Mouse (Mus musculus): ENCODE measurements around the gene Tada2a. TPM values are rescaled to one million over a fixed set of nuclear protein-coding genes. Genes with fewer than 3 reads are reported as not detected.

Gene Tada2a
- total RNA-seq, 1 experiment = 38.9 TPM

GRCm38 (mm10) chr11:84066927-84067645 lies 62.3 kb downstream of the Tada2a start:
- Histone ChIP-seq H3K36me3 (ENCODE audit: control insufficient read depth, insufficient read depth, low read length, poor library complexity, severe bottlenecking) (no peaks in the 10 kb centered on the region), H3K4me1 (ENCODE audit: control insufficient read depth in 2 of 2, insufficient read depth in 2 of 2, low read length in 2 of 2, poor library complexity in 1 of 2) (peaks cover 4 to 9% of the 10 kb centered on the region in 2 experiments; a peak in 2 of 4 replicates), H3K27ac (ENCODE audit: insufficient read depth, low read depth, low read length, poor library complexity, severe bottlenecking) (no peak overlapping the region), H3K9me3 (ENCODE audit: control insufficient read depth, insufficient read depth, low read depth, low read length) (no peaks in the 10 kb centered on the region), H3K9ac (ENCODE audit: insufficient read depth, low read depth, low read length, poor library complexity, severe bottlenecking) (no peak overlapping the region; the same call in 1 of the 2 replicates), H3K4me3 (ENCODE audit: insufficient read depth in 1 of 2, low read depth in 1 of 2, low read length in 2 of 2, poor library complexity in 1 of 2, severe bottlenecking in 1 of 2) (peak overlapping the region; percentile 74 to 89; a peak in 3 of 4 replicates)
- in situ Hi-C loops (cut with MboI; ENCODE audit: low sequenced_read_pairs in 2 of 2, unreplicated experiment in 2 of 2) = no loop called here
- TF ChIP-seq CHD2 (IDR thresholded peaks at IDR 0.05; ENCODE audit: low read depth, low read length) (no peak), ZNF384 (IDR thresholded peaks at IDR 0.05; ENCODE audit: low read depth, low read length) (no peak), HCFC1 (IDR thresholded peaks at IDR 0.05; ENCODE audit: borderline replicate concordance, insufficient read depth, low read length) (no peak), ZC3H11A (IDR thresholded peaks at IDR 0.05; ENCODE audit: borderline replicate concordance, low read depth, low read length) (no peak), MAFK (IDR thresholded peaks at IDR 0.05; ENCODE audit: insufficient read depth, low read depth, low read length) (no peak)
- peak; percentile 19 for DNase-seq (ENCODE audit: low read depth, low spot score)

DNA sequence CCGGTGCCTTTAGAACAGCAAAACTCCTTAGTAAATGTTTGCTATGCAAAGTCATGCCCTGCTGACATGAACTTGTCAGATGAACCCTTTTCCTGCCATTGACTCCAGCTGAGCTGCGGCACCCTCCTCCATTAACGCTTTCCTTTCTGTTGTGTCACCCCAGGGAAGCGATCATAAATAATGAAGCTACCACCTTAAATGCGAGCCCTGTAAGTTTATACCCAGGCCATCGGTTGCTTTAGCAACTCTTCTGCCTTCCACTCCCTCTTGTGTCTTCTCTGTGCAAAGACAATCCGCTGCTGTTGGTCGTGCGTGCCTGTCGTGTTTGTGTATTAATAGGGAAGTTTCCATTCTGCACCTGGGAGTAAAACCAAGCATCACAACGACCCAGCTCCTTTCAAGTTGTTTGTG lies 63.3 kb downstream of the Tada2a start:
- Histone ChIP-seq H3K9ac (ENCODE audit: insufficient read depth, low read depth, low read length, poor library complexity, severe bottlenecking) (no peak overlapping the region), H3K4me3 (ENCODE audit: insufficient read depth in 1 of 2, low read depth in 1 of 2, low read length in 2 of 2, poor library complexity in 1 of 2, severe bottlenecking in 1 of 2) (no peak overlapping the region), H3K27ac (ENCODE audit: insufficient read depth, low read depth, low read length, poor library complexity, severe bottlenecking) (no peak overlapping the region), H3K4me1 (ENCODE audit: control insufficient read depth in 2 of 2, insufficient read depth in 2 of 2, low read length in 2 of 2, poor library complexity in 1 of 2) (peaks cover 7 to 9% of the 10 kb centered on the region in 2 experiments; a peak in 2 of 4 replicates), H3K9me3 (ENCODE audit: control insufficient read depth, insufficient read depth, low read depth, low read length) (no peaks in the 10 kb centered on the region), H3K36me3 (ENCODE audit: control insufficient read depth, insufficient read depth, low read length, poor library complexity, severe bottlenecking) (no peaks in the 10 kb centered on the region)
- TF ChIP-seq CHD2 (IDR thresholded peaks at IDR 0.05; ENCODE audit: low read depth, low read length) = no peak
- TF ChIP-seq ZNF384 (IDR thresholded peaks at IDR 0.05; ENCODE audit: low read depth, low read length) = no peak
- TF ChIP-seq ZC3H11A (IDR thresholded peaks at IDR 0.05; ENCODE audit: borderline replicate concordance, low read depth, low read length) = no peak
- no peak for TF ChIP-seq HCFC1 (IDR thresholded peaks at IDR 0.05; ENCODE audit: borderline replicate concordance, insufficient read depth, low read length)
- no peak for TF ChIP-seq MAFK (IDR thresholded peaks at IDR 0.05; ENCODE audit: insufficient read depth, low read depth, low read length)
- DNase-seq (ENCODE audit: low read depth, low spot score) = no peak
- in situ Hi-C loops (cut with MboI; ENCODE audit: low sequenced_read_pairs in 2 of 2, unreplicated experiment in 2 of 2) = no loop called here

DNA sequence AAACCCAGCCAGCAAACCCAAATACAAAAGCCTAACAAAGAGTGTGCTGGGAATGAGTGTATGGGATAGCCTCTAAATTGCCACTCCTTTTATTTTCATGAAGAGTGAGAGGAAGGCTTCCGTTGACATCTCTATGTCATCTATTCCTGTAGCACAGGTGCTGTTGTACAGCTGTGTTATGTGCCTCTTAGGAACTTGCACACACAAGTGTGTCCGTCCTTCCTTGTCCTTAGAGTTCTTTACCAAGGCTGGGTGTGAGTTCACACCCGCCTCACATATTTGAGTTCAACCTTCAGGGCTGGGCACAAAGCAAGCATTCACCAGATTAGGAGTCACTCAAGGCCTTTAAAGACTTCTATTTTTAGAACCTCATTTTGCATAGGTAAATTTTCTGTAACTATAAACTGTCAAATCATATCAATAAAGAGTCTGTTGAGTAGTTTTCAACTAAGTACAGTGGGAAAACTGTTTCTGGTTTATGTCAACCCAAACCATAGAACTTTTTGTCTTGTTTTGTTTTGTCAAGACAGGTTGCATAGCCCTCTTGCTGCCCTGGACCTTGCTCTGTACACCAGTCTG lies 65.7 kb downstream of the Tada2a start:
- DNase-seq (ENCODE audit: low read depth, low spot score) = no peak
- TF ChIP-seq MAFK (IDR thresholded peaks at IDR 0.05; ENCODE audit: insufficient read depth, low read depth, low read length) = no peak
- TF ChIP-seq ZC3H11A (IDR thresholded peaks at IDR 0.05; ENCODE audit: borderline replicate concordance, low read depth, low read length) = no peak
- TF ChIP-seq CHD2 (IDR thresholded peaks at IDR 0.05; ENCODE audit: low read depth, low read length) = no peak
- no peak for TF ChIP-seq ZNF384 (IDR thresholded peaks at IDR 0.05; ENCODE audit: low read depth, low read length)
- TF ChIP-seq HCFC1 (IDR thresholded peaks at IDR 0.05; ENCODE audit: borderline replicate concordance, insufficient read depth, low read length) = no peak
- in situ Hi-C loops (cut with MboI; ENCODE audit: low sequenced_read_pairs in 2 of 2, unreplicated experiment in 2 of 2) = no loop called here
- Histone ChIP-seq H3K4me1 (ENCODE audit: control insufficient read depth in 2 of 2, insufficient read depth in 2 of 2, low read length in 2 of 2, poor library complexity in 1 of 2) (peaks cover 4 to 5% of the 10 kb centered on the region in 2 experiments; a peak in 2 of 4 replicates), H3K36me3 (ENCODE audit: control insufficient read depth, insufficient read depth, low read length, poor library complexity, severe bottlenecking) (no peaks in the 10 kb centered on the region), H3K9me3 (ENCODE audit: control insufficient read depth, insufficient read depth, low read depth, low read length) (no peaks in the 10 kb centered on the region), H3K9ac (ENCODE audit: insufficient read depth, low read depth, low read length, poor library complexity, severe bottlenecking) (no peak overlapping the region), H3K27ac (ENCODE audit: insufficient read depth, low read depth, low read length, poor library complexity, severe bottlenecking) (no peak overlapping the region), H3K4me3 (ENCODE audit: insufficient read depth in 1 of 2, low read depth in 1 of 2, low read length in 2 of 2, poor library complexity in 1 of 2, severe bottlenecking in 1 of 2) (no peak overlapping the region)

DNA sequence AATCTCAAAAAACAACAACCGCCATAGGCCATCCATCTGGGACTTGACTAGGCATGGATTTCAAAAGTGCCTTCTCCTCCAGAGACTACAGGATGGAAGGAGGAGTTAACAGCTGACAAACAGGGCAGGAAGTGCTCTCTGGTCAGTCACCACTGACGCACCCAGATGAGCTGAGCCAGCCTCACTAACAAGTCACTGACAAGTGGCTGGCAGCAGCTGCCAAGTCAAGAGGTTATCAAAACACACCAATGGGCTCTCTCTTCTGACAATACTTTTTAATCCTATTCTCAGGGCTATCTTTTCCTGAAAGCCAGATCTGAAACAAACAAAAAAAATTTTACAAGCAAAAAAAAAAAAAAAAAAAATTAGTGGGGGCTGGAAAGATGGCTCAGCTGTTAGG lies 66.6 kb downstream of the Tada2a start:
- no peak for DNase-seq (ENCODE audit: low read depth, low spot score)
- H3K4me1 ChIP-seq (ENCODE audit: control insufficient read depth in 2 of 2, insufficient read depth in 2 of 2, low read length in 2 of 2, poor library complexity in 1 of 2) = peaks cover 3 to 5% of the 10 kb centered on the region in 2 experiments; a peak in 1 of 4 replicates
- no peaks in the 10 kb centered on the region for H3K9me3 ChIP-seq (ENCODE audit: control insufficient read depth, insufficient read depth, low read depth, low read length)
- TF ChIP-seq CHD2 (IDR thresholded peaks at IDR 0.05; ENCODE audit: low read depth, low read length) = no peak
- no peak for TF ChIP-seq ZC3H11A (IDR thresholded peaks at IDR 0.05; ENCODE audit: borderline replicate concordance, low read depth, low read length)
- no peak for TF ChIP-seq ZNF384 (IDR thresholded peaks at IDR 0.05; ENCODE audit: low read depth, low read length)
- TF ChIP-seq HCFC1 (IDR thresholded peaks at IDR 0.05; ENCODE audit: borderline replicate concordance, insufficient read depth, low read length) = no peak
- no peak for TF ChIP-seq MAFK (IDR thresholded peaks at IDR 0.05; ENCODE audit: insufficient read depth, low read depth, low read length)
- no peaks in the 10 kb centered on the region for H3K36me3 ChIP-seq (ENCODE audit: control insufficient read depth, insufficient read depth, low read length, poor library complexity, severe bottlenecking)
- H3K27ac ChIP-seq (ENCODE audit: insufficient read depth, low read depth, low read length, poor library complexity, severe bottlenecking) = no peak overlapping the region
- in situ Hi-C loops (cut with MboI; ENCODE audit: low sequenced_read_pairs in 2 of 2, unreplicated experiment in 2 of 2) = no loop called here
- no peak overlapping the region for H3K9ac ChIP-seq (ENCODE audit: insufficient read depth, low read depth, low read length, poor library complexity, severe bottlenecking)
- H3K4me3 ChIP-seq (ENCODE audit: insufficient read depth in 1 of 2, low read depth in 1 of 2, low read length in 2 of 2, poor library complexity in 1 of 2, severe bottlenecking in 1 of 2) = no peak overlapping the region

Data from ES-E14 (cell line).